Mouse (Mus musculus): Measurements from ENCODE around the gene Vrk2. TPM values are rescaled to one million over a fixed set of nuclear protein-coding genes. Genes with fewer than 3 reads are reported as not detected.

Vrk2 gene
- polyA plus RNA-seq (2012; rRNA removed), result 11.5 and 13.8 TPM in 2 replicates

GRCm38 (mm10) chr11:26593061-26594059, at the start of gene Vrk2, which contains the start of gene Gm6899:
Vrk2 (minus strand) TSS chr11:26593999.
Gm6899 (plus strand) TSS chr11:26593241.

Other genes with a start within 250 kb of the Vrk2 start
- 11.6 and 12.8 TPM in 2 replicates for gene Fancl, start 207.9 kb downstream of the Vrk2 start, polyA plus RNA-seq (2012; rRNA removed)
- not detected in 2 replicates for gene Gm6899, start 758 bp downstream of the Vrk2 start, polyA plus RNA-seq (2012; rRNA removed)